Mouse (Mus musculus) v-Abl transformed pro-B cells (cell line): ENCODE measurements around the gene Atp8b5.

ENCODE experiments used
- in situ Hi-C, 2 experiments: fragments of 400-800 bp; cut with MboI; formaldehyde crosslinking; loops; one replicate each; pipeline ENCODE4 v1.15.1; 2025; ENCODE audit not compliant: unreplicated experiment in 2 of 2

The Atp8b5 gene

DNA sequence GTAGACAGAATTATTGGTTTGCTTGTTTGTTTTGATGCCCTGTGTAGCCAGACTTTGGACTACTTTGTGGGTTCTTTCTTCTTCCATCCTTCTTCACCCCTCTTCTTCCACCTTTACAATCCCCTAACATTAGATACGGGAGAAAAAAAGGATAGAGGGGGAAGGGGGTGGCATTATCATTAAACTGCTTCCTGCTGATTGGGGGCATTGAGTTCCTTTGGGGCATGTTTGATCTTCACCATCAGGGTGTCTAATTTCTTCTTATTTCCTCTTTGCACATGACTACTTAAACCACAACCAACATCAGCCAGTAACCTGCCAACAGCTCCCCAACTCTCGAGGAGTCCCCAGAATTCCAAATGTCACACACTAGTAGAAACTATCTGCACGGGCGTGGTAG is 54.6 kb downstream of the Atp8b5 start:
- in situ Hi-C loops: no loop called here

GRCm38 (mm10) chr4:43322336-43322735 is 55.4 kb downstream of the Atp8b5 start:
- in situ Hi-C loops: no loop called here

DNA sequence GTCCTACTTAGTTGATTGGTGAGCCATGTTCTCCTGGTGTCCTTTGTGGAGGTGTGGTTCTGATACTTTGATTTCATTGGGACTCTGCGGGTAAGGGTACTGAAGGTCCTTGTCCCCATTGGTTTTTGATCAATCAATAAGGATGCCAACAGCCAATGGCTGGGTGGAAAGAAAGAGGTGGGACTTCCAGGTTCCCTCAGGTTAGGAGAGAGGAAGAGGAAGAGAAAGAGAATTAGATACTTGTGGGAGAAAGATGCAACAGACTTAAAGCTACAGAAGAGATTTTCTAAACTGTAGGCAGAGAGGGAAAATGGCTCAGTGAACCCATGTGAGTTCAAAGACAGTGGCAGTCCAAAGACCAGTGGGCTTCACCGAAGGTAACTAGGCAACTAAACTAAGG is 60.2 kb downstream of the Atp8b5 start:
- in situ Hi-C loops: no loop called here

- in situ Hi-C loops: no loop called here
These were observed 67.8 kb downstream of the Atp8b5 start for GRCm38 (mm10) chr4:43334771-43335170.

DNA sequence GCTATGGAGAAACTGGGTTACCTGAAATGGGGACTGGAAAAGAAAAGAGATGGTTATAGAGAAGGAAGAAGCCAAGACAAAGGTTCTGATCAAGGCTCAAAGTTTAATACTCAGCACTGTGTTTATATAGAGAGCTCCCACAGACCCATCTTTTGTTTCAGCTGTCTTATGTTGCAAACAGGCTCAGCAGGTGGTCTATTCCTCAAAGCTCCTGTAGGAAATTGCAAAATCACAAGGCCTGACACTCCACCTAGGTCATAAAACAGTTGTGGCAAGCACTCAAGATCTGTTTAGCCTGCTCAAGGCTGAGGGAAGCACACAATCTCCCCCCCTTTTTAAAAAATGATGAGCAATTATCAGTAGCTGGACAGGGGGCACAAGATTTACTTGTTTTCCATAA is 69.2 kb downstream of the Atp8b5 start:
- in situ Hi-C loops: no loop called here

DNA sequence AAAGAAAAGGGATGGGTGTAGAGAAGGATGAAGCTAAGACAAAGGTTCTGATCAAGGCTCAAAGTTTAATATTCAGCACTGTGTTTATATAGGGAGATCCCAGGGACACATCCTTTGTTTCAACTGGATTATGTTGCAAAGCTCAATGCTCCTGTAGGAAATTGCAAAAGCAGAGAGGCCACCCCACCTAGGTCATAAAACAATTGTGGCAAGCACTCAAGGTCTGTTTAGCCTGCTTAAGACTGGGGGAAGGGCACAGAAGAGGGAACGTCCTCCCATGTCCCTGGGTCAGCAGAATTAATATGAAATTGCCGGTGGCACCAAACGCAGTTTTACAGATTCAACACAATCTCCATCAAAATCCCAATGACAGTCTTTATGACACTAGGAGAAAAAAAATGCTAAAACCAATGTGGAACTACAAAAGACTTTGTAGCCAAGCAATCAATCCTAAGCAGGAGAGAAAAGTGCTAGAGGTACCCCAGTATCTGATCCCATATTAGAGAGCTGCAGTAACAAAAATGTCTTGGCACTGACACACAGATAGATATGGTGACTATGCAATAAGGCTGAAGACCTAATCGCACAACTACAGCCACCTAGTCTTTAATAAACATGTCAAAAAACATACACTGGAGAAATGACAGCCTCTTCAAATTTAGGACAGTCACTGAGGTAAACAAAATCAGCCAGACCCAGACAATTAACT is 73.3 kb downstream of the Atp8b5 start:
- in situ Hi-C loops: no loop called here

- in situ Hi-C loops: no loop called here
These were observed 74.4 kb downstream of the Atp8b5 start for GRCm38 (mm10) chr4:43341276-43341891.

DNA sequence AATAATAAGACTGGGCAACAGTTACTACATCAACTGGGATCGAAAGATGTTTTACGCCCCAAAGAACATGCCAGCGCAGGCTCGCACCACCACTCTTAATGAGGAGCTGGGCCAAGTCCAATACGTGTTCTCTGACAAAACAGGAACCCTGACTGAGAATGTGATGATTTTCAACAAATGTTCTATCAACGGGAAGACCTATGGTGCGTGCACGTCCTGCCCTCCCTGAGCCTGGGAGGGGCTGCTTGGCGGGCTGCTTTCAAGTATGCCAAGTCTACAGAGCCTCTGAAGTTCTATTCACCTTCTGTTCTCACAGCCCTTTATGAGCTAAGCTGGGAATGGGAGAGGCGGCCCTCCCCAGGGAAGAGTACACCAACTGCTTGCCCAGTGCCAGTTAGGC is 75.5 kb downstream of the Atp8b5 start:
- in situ Hi-C loops: no loop called here

- in situ Hi-C loops: no loop called here
These were observed 78.0 kb downstream of the Atp8b5 start for GRCm38 (mm10) chr4:43344932-43345331.

GRCm38 (mm10) chr4:43349206-43349605 is 82.2 kb downstream of the Atp8b5 start:
- in situ Hi-C loops: no loop called here

DNA sequence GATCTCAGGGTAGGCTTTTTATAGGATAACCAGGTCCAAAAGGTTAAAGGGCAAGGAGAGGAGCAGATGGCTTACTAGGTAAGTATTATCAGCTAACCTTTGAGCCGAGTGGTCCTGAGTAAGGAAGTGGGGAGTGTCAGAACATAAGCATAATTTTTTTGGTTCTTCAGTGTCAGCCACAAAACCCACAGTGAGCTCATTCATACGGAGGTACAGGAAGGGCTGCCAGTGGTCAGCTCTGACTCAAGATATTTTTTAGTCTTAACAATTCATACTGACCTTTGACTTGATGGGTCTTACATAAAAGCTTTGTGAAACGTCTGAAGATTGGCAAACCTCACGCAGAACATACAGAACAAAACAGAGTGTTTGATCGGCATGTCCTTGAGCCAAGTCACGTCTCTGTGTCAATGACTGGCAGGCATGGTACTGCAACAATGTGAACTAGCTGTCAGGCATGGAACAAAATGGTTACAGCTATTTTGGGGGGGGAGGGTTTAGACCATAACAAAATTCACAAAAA is 83.1 kb downstream of the Atp8b5 start:
- in situ Hi-C loops: no loop called here

GRCm38 (mm10) chr4:43353662-43354061 is 86.7 kb downstream of the Atp8b5 start:
- in situ Hi-C loops: no loop called here

GRCm38 (mm10) chr4:43364914-43365560 is 98.1 kb downstream of the Atp8b5 start:
- in situ Hi-C loops: no loop called here

GRCm38 (mm10) chr4:43367295-43367694 is 100.3 kb downstream of the Atp8b5 start:
- in situ Hi-C loops: no loop called here

- in situ Hi-C loops: no loop called here
These were observed 100.8 kb downstream of the Atp8b5 start for GRCm38 (mm10) chr4:43367787-43368186.

GRCm38 (mm10) chr4:43371406-43371805 is 104.4 kb downstream of the Atp8b5 start:
- in situ Hi-C loops: no loop called here

GRCm38 (mm10) chr4:43372155-43372554 is 105.2 kb downstream of the Atp8b5 start:
- in situ Hi-C loops: no loop called here

GRCm38 (mm10) chr4:43374266-43374665 is 107.3 kb downstream of the Atp8b5 start:
- in situ Hi-C loops: no loop called here

GRCm38 (mm10) chr4:43379601-43380000 is 112.6 kb downstream of the Atp8b5 start:
- in situ Hi-C loops: no loop called here

DNA sequence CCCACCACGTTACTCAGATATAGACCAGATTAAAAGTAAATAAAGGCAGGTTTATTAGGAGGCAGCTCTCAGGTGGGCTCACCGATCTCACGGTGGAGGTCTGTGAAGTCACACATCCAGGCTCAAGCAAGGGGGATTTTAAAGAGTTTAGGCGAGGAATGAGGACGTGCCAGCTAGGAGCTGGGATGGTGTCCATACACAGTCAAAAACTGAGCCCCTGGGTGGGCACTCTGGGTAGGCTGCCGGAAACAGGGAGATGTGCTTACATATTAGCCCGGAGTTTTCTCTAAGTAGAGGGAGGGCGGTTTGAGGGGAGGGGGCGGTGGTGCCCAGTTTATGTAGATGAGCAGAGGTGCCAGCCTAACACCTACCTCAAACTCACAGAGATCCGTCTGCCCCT is 114.0 kb downstream of the Atp8b5 start:
- in situ Hi-C loops: no loop called here

DNA sequence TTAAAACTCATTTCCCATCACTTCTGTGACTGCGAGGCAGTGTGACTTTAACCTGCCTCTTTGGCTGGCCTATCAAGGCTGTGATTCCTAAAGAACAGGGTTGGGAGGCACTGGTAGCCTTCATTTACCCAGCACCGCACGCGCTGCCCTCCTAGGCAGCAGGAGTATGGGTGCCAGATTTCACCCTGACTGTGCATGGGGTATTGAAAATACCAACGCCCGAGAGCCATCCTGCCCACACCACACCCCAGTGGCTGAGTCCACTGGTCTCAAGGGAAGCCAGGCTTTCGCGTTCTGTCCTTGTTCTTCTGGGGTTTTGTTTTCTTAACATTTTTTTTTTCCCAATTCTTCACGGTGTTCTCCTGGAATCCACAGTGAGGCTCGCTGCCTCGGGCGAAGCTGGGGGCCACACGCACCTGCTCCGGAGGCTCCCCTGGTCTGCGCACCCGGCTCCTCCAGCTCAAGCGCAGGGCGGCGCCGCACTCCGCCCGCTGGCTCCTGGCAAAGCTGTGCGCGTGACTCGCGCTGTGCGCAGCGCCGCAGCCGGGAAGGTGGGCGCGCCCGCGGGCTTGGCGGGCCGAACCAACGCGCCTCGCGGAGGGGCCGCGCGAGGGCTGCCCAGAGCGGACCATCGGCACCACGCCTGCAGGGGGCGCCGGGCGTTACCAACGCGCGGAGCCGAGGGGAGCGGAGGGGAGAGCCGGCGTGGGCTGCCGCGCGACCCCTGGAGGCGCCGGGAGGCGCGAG is 114.6 kb downstream of the Atp8b5 start, which contains the start of gene Rusc2:
Gene Rusc2, plus strand, starts transcription at position 572 of the 747 bp plus-strand sequence.
- in situ Hi-C loops: no loop called here
